Mouse (Mus musculus) left cerebral cortex, postnatal 4 days (tissue): Measurements from ENCODE around the gene Mto1. TPM values are rescaled to one million over a fixed set of nuclear protein-coding genes. Genes with fewer than 3 reads are reported as not detected.

Experiments used
- DNase-seq: peaks from one replicate; pipeline ENCODE4 v3.0.0-alpha.2; 2022
- intact Hi-C: fragments of 180-260 bp; cut with DNase I; formaldehyde crosslinking; loops from one replicate; pipeline ENCODE4 v1.15.1; 2025
- total RNA-seq, 2 experiments: library from RNA; stranded (reverse); gene quantifications; 2 replicates each; pipeline ENCODE4 v1.2.3; 2021

Mto1 gene
- total RNA-seq = 10 to 100 TPM; 24.2 to 26.1 TPM

GRCm38 (mm10) chr9:78447973-78448873, at the start of gene Mto1, which contains the start of gene Gm17324:
TSS of gene Mto1 (plus strand) at chr9:78448208.
TSS of gene Gm17324 (minus strand) at chr9:78448786.
- intact Hi-C loops = no loop called here
- DNase-seq = peak; percentile 90

DNA sequence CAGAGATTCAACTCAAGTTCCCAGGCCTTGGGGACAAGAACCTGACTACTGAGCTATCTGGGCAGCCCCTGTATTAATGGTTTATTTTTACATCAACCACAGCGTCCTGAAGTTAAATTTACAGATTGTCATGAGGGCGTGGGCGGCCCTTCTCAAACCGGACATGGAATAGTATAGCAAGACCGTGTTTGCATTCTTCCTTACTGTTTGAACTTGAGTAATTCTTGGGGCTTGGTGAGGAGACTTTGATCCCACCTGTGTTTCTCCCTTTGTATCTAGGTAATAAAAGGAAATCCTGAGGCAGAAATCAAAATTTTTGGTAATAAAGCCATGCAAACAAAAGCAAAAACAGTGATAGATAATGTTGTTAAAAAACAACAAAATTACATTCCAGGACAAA, 47.4 kb upstream of the Mto1 start:
- intact Hi-C loops = no loop called here
- DNase-seq = no peak

GRCm38 (mm10) chr9:78401596-78401995, 46.4 kb upstream of the Mto1 start:
- DNase-seq = no peak
- intact Hi-C loops = no loop called here

GRCm38 (mm10) chr9:78427362-78427781, 20.6 kb upstream of the Mto1 start:
- peak; percentile 13 for DNase-seq

DNA sequence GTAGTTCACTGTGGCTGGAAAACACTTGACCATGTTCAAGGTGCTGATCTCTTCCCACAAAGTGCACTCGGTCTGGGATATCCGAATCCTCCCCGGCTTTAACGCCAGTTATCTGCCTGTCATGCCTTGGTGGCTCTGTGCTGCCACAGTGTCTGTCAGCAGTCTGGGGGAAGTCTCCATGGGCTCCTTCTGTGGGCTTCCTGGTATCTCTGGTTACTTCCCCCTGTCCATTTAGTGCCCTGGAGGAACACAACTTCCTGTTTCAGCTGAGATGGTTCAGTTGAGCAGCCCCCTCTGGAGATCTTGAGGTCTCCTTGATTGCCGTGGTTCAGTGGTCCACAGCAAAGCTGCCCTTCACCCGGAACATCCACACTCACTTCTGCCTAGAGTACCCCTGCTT, 19.8 kb upstream of the Mto1 start:
- intact Hi-C loops = no loop called here
- DNase-seq = no peak

More at GRCm38 (mm10) chr9:78427362-78427781, 20.6 kb upstream of the Mto1 start:
- intact Hi-C loops = no loop called here

GRCm38 (mm10) chr9:78428870-78429432, 19.1 kb upstream of the Mto1 start:
- intact Hi-C loops = no loop called here

GRCm38 (mm10) chr9:78429551-78429950, 18.5 kb upstream of the Mto1 start:
- no peak for DNase-seq
- intact Hi-C loops = no loop called here

More at GRCm38 (mm10) chr9:78428870-78429432, 19.1 kb upstream of the Mto1 start:
- no peak for DNase-seq

DNA sequence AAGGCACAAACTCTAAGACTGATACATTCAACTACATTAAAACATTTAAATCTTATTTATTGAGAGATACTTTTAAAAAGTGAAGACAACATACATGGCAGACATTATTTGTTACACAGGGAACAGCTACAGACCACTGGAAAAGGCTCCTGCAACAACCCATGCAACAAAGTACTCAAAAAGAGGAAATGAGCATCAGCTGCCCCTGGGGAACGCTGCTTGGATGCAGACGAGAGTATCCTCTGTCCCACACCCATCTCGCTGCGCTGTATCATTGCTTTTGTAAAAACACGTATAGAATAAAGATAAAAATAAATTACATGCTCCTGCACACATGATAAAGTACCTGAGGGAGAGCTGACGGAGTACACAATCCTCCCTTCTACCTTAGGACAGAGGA, 17.5 kb upstream of the Mto1 start:
- intact Hi-C loops = no loop called here
- DNase-seq = no peak

GRCm38 (mm10) chr9:78432471-78432870, 15.5 kb upstream of the Mto1 start:
- intact Hi-C loops = no loop called here
- DNase-seq = no peak

DNA sequence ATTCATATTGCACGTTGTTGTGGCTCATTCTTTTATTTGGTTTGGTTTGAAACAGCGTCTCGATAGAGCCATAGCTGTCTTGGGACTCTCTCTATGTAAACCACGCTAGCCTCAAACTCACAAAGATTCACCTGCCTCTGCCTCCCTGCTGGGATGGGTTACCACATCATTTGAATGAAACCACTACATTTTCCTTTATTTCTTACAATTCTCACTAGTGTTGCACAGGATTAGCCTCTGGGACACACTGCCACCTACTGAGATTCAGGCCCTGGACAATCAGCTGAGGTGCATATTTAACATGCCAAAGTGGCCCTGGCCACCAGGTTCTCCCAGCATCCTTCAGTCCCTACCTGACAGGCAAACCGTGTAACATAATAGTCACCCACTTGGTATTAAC, 8.6 kb upstream of the Mto1 start:
- intact Hi-C loops = no loop called here
- DNase-seq = no peak

DNA sequence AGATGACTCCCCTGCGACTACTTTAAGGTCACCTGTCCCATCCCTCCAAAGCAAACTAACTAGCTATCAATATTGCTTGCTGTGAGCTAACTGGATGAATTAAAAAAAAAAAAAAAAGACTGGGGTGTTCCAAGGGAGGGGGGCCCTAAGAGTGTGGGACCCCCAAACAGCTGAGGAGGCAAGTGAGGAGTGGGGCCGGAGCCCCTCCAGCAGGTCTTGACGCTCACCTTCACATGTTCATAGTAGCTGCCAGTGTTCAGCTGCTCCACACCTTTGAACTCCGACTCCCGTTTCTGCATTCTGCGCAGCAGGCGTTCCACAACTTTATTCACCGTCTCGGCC, 5.8 kb upstream of the Mto1 start:
- DNase-seq = no peak
- intact Hi-C loops = no loop called here

GRCm38 (mm10) chr9:78442579-78443392, 5.2 kb upstream of the Mto1 start, which contains the start of gene Cgas:
TSS of gene Cgas (minus strand) at chr9:78443237.
- DNase-seq = peak; percentile 8
- intact Hi-C loops = no loop called here

- intact Hi-C loops = no loop called here
- DNase-seq = no peak
Measured at GRCm38 (mm10) chr9:78447606-78447972, 419 bp upstream of the Mto1 start.

GRCm38 (mm10) chr9:78450404-78450803, 2.4 kb downstream of the Mto1 start:
- intact Hi-C loops = no loop called here
- no peak for DNase-seq

DNA sequence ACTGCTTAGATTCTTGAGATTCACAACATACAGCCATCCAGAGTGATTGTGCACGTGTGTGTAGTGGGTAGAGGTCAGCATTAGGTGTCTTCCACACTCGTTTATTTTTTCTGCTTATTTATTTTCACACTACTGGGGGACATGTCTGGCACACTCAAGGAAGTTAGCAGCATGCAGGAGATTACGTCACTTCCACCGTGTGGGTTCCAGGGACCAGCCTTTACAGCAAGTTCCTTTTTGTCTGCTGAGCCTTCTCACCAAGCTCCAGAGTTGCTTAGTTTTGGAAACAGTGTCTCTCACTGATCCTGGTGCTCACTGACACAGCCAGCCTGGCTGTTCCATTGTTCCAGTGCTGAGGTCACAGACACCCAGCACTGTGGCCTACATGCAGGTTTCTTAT, 3.4 kb downstream of the Mto1 start:
- intact Hi-C loops = no loop called here
- DNase-seq = no peak

- DNase-seq = no peak
- intact Hi-C loops = no loop called here
Measured at GRCm38 (mm10) chr9:78457026-78457425, 9.0 kb downstream of the Mto1 start.

GRCm38 (mm10) chr9:78463337-78463736, 15.3 kb downstream of the Mto1 start:
- intact Hi-C loops = no loop called here
- DNase-seq = no peak

DNA sequence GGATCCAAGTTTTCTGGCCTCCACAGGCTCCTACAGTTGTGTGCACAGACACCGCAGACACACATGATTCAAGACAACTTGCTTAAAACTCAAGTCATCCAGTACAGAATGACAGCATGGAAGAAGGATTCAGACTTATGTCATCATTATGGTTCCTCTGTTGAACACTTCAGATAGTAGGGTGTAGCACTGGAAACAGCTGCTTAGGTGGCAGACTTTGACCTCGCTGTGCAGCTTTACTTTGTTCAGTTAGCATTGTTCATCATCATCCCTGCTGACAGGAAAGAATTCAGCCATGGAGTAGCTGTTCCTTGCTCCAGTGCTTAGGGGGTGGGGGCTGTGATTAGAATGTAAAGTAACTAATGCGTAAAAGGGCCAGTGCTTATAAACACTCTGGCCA, 17.7 kb downstream of the Mto1 start:
- no peak for DNase-seq
- intact Hi-C loops = no loop called here

DNA sequence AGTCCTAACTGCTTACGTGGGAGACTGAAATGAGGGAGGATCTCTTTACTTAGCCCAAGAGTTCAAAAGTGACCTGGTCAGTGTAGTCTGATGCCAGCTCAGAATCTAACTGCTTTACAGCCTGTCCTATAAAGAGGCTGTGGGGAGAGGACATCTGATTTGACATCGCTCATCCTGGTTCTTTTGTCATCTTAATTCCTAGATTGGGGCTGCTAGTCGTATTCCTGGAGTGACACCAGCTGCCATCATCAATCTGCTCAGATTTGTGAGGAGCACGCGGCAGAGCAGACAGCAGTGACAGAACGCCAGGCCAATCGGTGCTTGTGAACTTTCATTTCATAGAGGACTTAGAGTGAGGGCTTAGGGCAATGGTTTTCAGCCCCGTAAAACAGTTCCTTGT, 25.6 kb downstream of the Mto1 start:
- intact Hi-C loops = no loop called here
- DNase-seq = peak; percentile 31

DNA sequence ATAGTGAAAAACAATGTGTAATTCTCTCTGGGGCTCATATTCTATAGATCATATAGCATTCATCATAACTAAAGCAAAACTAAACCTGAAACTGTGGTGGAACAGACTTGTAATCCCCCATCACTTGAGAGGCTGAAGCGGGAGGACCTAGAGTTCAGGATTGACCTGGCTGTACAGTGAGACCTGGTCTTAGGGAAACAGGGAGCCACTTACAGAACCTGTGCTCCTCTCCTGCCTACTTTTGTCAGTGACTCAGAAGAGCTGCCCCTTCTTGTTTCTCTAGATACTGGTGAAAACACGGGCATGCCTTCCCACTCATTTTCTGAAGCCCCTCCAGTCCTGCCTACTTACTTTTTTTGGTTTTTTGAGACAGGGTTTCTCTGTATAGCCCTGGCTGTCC, 26.3 kb downstream of the Mto1 start:
- intact Hi-C loops = no loop called here
- no peak for DNase-seq

DNA sequence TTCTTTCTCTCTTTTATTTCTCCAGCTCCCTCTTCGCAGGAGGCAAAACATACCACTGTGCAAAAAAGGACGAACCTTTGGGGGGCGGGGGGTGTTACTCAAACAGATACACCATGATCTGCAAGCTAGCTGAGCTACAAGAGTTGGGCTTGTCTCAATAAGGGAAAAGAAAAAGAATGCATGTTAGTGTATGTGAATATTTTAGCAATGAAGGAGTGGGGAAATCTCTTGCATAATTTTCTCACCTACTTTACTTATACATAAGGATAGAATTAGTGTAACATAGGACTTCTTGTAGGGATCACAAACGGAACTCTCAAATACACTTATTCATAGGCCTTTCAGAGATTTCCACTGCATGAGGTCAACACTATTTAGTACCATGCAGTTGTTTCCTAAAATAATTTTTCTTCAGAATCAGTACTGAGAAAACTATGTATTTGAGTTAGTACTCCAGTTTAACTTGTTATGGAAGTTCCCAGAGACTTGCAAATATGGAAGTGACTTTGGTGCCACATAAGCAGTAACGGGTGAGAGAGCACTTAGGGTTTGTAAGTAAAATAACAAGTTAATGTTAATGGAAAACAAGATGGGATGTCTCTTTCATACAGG, 26.9 kb downstream of the Mto1 start:
- intact Hi-C loops = no loop called here

More for the DNA sequence above, 26.9 kb downstream of the Mto1 start:
- DNase-seq = no peak
